Mouse (Mus musculus) bone marrow, adult 2 months (tissue): Measurements from ENCODE around the gene Podxl. TPM values are rescaled to one million over a fixed set of nuclear protein-coding genes. Genes with fewer than 3 reads are reported as not detected.

Experiments used
- H3K27ac ChIP-seq: fragments of 200-500 bp; 2 replicates; pipeline ENCODE4 v1.5.1; 2012; ENCODE audit warnings: low read depth, mild to moderate bottlenecking, control low read depth, inconsistent platforms, low read length; ENCODE audit not compliant: control insufficient read depth, poor library complexity, insufficient read depth
- H3K4me1 ChIP-seq: fragments of 200-500 bp; 2 replicates; pipeline ENCODE4 v1.6.1; 2011; ENCODE audit warnings: low read length; ENCODE audit not compliant: control insufficient read depth, insufficient read depth
- H3K4me3 ChIP-seq: fragments of 200-500 bp; replicated peaks from 2 replicates; pipeline ENCODE3; 2011; ENCODE audit warnings: mild to moderate bottlenecking, low read depth, low read length, control low read depth; ENCODE audit not compliant: control insufficient read depth
- CTCF ChIP-seq: fragments of 200-500 bp; IDR thresholded peaks from 2 replicates; pipeline ENCODE4 v1.5.1; 2011; ENCODE audit warnings: low read length, control low read depth; ENCODE audit not compliant: control insufficient read depth, insufficient read depth
- POLR2A ChIP-seq: fragments of 200-500 bp; IDR thresholded peaks from 2 replicates; pipeline ENCODE4 v1.6.1; 2011; ENCODE audit warnings: low read depth, mild to moderate bottlenecking, control low read depth, low read length, borderline replicate concordance; ENCODE audit not compliant: control insufficient read depth
- WGBS: fragments of 180-500 bp; shearing (Covaris S2); methylation state at CpG from one replicate; pipeline ENCODE4 v1.1.7; 2018; 5-methylcytosine and 5-hydroxymethylcytosine counted together
- polyA plus RNA-seq: library from polyadenylated mRNA; stranded (reverse); fragments of >200 nt; gene quantifications from 2 replicates; pipeline ENCODE4 v1.2.4, GENCODE M21; 2011; ENCODE audit warnings: low replicate concordance; ENCODE audit not compliant: missing spikeins, insufficient read depth, insufficient read length

Gene Podxl
- polyA plus RNA-seq, 1 experiment: 1.4 TPM

DNA sequence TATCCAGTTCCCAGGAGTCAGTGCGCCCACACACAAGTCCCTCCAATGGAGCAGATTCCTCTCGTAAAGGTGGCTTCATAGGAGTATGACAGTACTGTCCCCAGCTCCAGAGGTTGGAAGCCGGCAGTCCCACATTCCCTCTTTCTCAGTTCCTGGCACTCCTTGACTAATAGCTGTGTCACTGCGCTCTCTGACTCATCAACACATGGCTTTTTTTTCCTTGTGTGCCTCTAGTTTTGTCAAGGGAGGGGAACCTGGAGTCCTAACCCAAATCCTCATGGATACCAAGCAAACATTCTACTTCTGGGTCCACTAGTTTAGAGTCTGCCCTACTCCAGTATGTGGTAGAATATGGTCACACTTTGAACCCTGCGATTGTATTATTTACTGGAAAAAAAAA, 29.1 kb downstream of the Podxl start:
- 85% methylated on average over 5 of the region's 5 CpGs for WGBS
- no peak overlapping the region for H3K27ac ChIP-seq
- no peaks in the 10 kb centered on the region for H3K4me1 ChIP-seq
- H3K4me3 ChIP-seq: no peak overlapping the region
- TF ChIP-seq POLR2A (no peak), CTCF (no peak)

DNA sequence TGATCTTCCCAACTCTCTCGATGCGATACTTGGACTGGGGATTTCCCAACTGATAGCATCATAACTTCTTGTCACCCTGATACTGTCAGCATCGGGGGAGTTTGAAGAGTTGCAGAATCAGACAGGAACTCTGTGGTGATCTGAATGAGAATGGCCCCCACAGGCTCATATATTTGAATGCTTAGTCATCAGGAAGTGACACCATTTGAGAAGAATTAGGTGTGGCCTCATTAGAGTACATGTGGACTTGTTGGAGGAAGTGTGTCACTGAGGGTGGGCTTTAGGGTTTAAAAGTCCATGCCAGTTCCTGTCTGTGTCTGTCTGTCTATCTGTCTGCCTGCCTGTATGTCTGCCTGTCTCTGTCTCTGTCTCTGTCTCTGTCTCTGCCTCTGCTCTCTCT, 31.9 kb downstream of the Podxl start:
- Histone ChIP-seq H3K4me3 (no peak overlapping the region), H3K27ac (no peak overlapping the region), H3K4me1 (no peaks in the 10 kb centered on the region)
- no peak for TF ChIP-seq CTCF
- TF ChIP-seq POLR2A: no peak
- WGBS: 54% methylated on average over 3 of the region's 3 CpGs

DNA sequence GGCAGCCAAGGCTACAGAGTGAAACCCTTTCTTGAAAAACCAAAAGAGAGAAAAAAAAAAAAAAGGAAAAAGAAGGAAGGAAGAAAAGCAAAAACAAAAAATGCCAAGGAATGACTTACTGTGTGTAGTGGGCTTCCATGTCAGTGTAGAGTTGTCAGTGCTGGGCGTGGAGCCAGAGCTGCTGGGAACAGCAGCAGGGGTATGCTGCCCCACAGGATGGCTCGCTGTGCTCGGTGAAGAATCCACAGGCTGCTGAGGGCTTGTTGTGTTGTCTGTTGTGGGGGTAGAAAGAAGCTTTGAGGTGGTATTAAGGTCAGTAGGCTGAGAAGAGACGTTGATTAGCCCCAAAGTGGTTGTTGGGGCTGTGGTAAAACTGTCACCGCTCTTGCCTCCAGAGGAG, 35.4 kb downstream of the Podxl start:
- no peak overlapping the region for H3K4me3 ChIP-seq
- H3K4me1 ChIP-seq: no peaks in the 10 kb centered on the region
- no peak overlapping the region for H3K27ac ChIP-seq
- 82% methylated on average over 5 of the region's 5 CpGs for WGBS
- TF ChIP-seq POLR2A (no peak), CTCF (no peak)

DNA sequence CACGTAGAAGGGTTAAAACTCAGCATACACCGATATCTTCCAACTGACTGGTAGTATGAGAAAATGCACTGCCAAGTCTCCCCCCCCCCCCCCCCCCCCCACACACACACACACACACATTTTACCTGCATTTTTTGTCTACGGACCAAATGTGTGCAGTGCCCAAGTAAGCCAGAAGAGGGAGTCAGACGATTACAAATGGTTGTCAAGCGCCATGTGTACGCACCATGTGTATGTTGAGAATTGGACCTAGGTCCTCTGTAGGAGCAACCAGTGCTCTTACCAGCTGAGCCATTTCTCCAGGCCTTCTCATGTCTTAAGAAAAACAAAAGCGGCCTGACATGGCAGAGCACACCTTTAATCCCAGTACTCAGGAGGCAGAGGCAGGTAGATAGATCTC, 35.9 kb downstream of the Podxl start:
- 52% methylated on average over 7 of the region's 7 CpGs for WGBS
- TF ChIP-seq CTCF: no peak
- no peak for TF ChIP-seq POLR2A
- no peak overlapping the region for H3K27ac ChIP-seq
- H3K4me3 ChIP-seq: no peak overlapping the region
- no peaks in the 10 kb centered on the region for H3K4me1 ChIP-seq

DNA sequence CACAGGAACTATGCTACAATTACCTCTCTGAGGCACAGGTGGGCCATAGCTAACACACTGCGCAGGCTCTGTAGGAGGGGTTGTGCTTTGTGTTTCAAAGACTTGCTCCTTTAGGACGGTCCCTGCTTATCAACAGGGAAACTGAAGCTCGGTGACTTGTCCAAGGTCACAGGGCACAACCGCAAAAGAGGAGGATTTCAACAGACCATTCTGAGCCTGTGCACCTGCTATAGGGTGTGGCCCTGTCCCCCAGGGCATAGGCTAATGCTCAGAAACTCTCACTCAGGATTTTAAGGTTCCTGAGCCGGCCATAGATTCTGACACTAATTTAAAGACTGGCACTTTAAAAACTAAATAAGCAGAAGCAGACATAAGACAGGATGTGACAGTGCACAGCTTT, 36.9 kb downstream of the Podxl start:
- no peak for TF ChIP-seq POLR2A
- TF ChIP-seq CTCF: no peak
- H3K4me3 ChIP-seq: no peak overlapping the region
- no peak overlapping the region for H3K27ac ChIP-seq
- WGBS: 76% methylated on average over 5 of the region's 5 CpGs
- no peaks in the 10 kb centered on the region for H3K4me1 ChIP-seq

DNA sequence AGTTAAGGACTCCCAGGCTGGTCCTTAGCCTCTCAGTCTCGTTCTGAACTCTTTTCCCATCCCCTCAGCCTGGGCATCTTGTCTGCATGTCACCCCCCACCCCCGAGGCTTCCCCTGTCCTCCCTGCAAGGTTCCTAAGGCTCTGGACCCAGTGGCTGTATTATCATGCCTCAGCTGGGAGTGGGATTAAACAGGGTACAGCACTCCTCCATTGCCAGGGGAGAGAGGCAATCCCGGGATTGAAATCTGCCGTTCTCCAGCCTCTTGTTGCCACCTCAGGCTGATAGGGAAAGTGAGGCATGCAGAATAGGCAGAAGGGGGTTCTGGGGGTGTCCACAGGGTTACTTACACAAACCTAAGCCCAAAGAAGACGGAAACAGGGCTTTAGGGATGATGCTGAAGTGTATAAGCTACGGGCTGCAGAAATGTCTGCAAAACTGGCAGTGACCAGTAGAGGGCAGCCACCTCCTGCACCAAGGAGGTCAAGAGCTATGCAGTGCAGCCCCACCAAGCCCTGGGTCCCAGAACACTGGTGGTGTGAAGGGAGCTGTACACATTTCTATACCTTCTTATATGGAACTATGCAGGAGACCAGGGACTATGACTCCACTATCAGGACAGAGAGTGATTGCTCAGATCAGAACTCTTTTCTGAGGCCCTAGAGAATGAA, 38.4 kb downstream of the Podxl start:
- H3K4me3 ChIP-seq: no peak overlapping the region
- 61% methylated on average over 6 of the region's 6 CpGs for WGBS
- no peak for TF ChIP-seq POLR2A
- TF ChIP-seq CTCF: peak; percentile 82
- no peaks in the 10 kb centered on the region for H3K4me1 ChIP-seq
- H3K27ac ChIP-seq: no peak overlapping the region

DNA sequence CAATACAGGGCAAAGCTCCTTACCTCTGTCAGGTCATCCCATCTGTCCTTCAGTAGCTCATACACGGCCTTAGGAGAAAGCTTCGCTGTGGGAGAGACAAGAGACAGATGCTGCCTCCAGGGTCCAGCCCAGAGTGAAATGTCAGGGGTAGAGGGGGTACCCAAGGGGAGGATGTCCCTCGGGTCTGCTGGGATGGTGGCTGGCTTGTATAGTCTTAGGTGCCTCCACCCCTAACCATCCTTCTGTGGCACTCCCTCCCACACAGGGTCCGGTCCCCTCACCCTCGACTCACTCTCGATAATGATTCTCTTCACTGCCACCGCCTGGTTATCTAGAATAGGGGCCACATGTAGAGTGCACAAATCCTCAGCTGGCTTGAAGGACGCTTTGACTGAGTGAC, 39.1 kb downstream of the Podxl start:
- TF ChIP-seq POLR2A: no peak
- no peak for TF ChIP-seq CTCF
- Histone ChIP-seq H3K4me3 (no peak overlapping the region), H3K4me1 (peaks cover 3% of the 10 kb centered on the region), H3K27ac (no peak overlapping the region)
- WGBS: 82% methylated on average over 8 of the region's 8 CpGs

DNA sequence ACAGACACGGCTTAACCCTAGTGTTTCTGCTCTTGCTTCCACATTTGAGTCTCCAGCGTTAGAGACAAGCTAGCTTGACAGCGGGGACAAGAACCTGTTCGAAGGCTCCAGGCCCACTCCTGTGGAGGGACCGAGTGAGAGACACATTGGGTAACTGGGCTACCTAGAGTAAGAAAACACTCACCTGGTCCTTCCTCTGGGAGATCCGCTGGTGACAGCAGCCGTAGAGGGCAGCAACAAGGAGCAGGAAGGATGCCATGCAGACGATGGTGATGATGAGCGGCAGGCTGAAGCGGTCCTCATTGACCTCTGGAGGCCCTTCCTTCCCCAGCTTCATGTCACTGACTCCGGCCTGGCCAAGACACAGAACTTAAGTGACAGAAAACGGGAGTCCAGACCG, 39.7 kb downstream of the Podxl start:
- Histone ChIP-seq H3K4me1 (peaks cover 3% of the 10 kb centered on the region), H3K27ac (no peak overlapping the region), H3K4me3 (no peak overlapping the region)
- TF ChIP-seq CTCF: no peak
- no peak for TF ChIP-seq POLR2A
- WGBS: 86% methylated on average over 13 of the region's 13 CpGs

DNA sequence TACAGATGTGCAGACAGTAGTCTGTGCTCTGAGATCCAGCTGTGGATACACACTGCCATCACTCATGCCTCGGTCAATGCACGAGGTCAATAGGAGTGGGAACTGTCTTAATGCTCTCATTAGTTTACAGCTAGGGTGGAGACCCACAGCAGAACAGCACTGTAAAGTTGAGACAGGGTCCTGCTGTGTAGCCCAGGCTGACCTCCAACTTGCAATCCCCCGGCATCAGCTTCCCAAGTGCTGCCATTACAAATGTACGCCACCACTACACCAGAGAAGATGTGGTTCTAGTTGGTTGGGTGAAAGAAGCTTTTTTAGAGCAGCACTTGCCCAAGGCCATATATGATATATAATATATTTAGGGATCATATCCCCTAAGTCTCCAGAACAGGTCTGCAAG, 40.1 kb downstream of the Podxl start:
- TF ChIP-seq POLR2A (no peak), CTCF (no peak)
- peaks cover 3% of the 10 kb centered on the region for H3K4me1 ChIP-seq
- H3K4me3 ChIP-seq: no peak overlapping the region
- 93% methylated on average over 4 of the region's 4 CpGs for WGBS
- H3K27ac ChIP-seq: no peak overlapping the region
